Mouse (Mus musculus): ENCODE measurements around the gene Zfp74.

DNA sequence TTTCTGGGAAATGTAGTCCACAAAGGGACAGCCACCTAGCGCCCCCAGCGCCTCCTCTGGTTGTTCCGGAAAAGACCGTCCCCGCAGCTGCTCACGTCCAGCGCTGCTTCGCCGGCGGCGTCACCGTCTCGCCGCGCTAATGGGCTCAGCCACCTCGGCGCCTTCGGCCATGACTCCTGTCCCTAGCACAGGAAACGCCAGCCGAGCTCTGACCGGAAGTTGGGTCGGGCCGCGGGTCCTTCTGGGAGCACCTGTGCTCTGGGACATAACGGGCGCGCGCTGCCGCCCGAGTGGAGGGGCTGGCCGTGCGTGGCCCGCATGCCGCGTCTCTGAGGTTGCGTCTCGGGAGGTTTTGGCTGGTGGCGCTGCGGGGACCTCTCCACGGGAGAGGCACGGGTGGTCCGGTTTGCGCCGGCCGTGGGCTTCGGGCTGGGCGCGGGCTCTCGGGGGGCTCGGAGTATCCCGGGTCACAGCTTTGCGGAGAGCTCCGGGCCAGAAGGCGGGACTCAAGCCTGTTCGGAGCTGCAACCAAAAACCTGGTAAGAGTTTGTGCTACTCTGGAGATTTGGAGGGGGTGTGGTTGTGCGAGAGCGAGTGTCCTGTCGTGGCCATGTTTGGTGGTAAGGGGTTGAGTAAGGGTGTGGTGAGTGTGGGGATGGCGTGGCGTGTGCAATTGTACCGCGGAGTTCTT is 29.9 kb upstream of the Zfp74 start, which contains the start of gene Zfp568:
- peak; percentile 81 for TF ChIP-seq CTCF (IDR thresholded peaks at IDR 0.05; ENCODE audit: low read depth)
- TF ChIP-seq EP300 (IDR thresholded peaks at IDR 0.05; ENCODE audit: low read depth): no peak

Measured in liver, postnatal 0 days (tissue).